Mouse (Mus musculus) myocyte (in vitro differentiated cells): ENCODE data around the gene Lif.

Experiments used
- POLR2A ChIP-seq: IDR thresholded peaks from one replicate; pipeline ENCODE4 v1.6.1; 2011; ENCODE audit warnings: low read depth, mild to moderate bottlenecking, control low read depth, moderate library complexity; ENCODE audit not compliant: insufficient read length
- SRF ChIP-seq: IDR thresholded peaks from one replicate; pipeline ENCODE4 v1.6.1; 2011; ENCODE audit warnings: low read depth; ENCODE audit not compliant: control insufficient read depth, insufficient read length
- USF1 ChIP-seq: IDR thresholded peaks from one replicate; pipeline ENCODE4 v1.6.1; 2011; ENCODE audit warnings: low read depth, mild to moderate bottlenecking, control low read depth, moderate library complexity

GRCm38 (mm10) chr11:4300683-4301082 lies 43.3 kb downstream of the Lif start:
- no peak for TF ChIP-seq POLR2A
- TF ChIP-seq USF1 = no peak
- no peak for TF ChIP-seq SRF
